Mouse (Mus musculus) lung, postnatal 0 days (tissue): ENCODE measurements around the gene Cdrt4.

Experiments used
- CTCF ChIP-seq: IDR thresholded peaks from 2 replicates; pipeline ENCODE4 v1.5.1; 2016; ENCODE audit warnings: antibody characterized with exemption, mild to moderate bottlenecking
- EP300 ChIP-seq: IDR thresholded peaks from 2 replicates; pipeline ENCODE4 v1.6.1; 2016; ENCODE audit warnings: antibody characterized with exemption, mild to moderate bottlenecking, control low read depth

- no peak for TF ChIP-seq CTCF
- TF ChIP-seq EP300 = no peak
These were observed 53.6 kb downstream of the Cdrt4 start for GRCm38 (mm10) chr11:63004617-63005016.
